ENCODE assay signal across 8 mouse cellular contexts in genomic region chr9:95749461-95749928, GRCm38 (mm10). TPM values are rescaled to one million over a fixed set of nuclear protein-coding genes. Genes with fewer than 3 reads are reported as not detected.
DNase-seq lines count a peak whose midpoint lies in the region; ATAC-seq lines count a peak whose summit lies in the region.

No protein-coding gene starts in this region.

- peak; percentile 55 for DNase-seq in retina, postnatal 1 day
- no peak for DNase-seq in retina, embryonic 14.5 days (ENCODE audit: low spot score)
- peak; percentile 36 for DNase-seq in cerebellum, adult 8-10 months
- peak; percentile 33 for DNase-seq in kidney, adult 11 months
- DNase-seq in right cerebral cortex, adult 2 months (ENCODE audit: low spot score in 2 of 2) = peak; percentile 33 to 42
- DNase-seq in Muller cell, postnatal 12 days (ENCODE audit: inconsistent ontology term) = no peak

- ATAC-seq in granulocyte monocyte progenitor cell, adult 5-6 weeks (replicated peaks; ENCODE audit: poor library complexity, severe bottlenecking) = peak; percentile 13; the same call in 1 of the 2 replicates
- peak; percentile 24; the same call in 1 of the 2 replicates for ATAC-seq in liver, embryonic 12.5 days

- H3K27me3 ChIP-seq in liver, embryonic 12.5 days (replicated peaks) = peaks cover 44% of the 10 kb centered on the region

- peak overlapping the region; percentile 70 for H3K4me3 ChIP-seq in liver, embryonic 12.5 days

- no peak overlapping the region for H3K27ac ChIP-seq in liver, embryonic 12.5 days

- H3K4me1 ChIP-seq in liver, embryonic 12.5 days = peaks cover 13% of the 10 kb centered on the region

- H3K36me3 ChIP-seq in liver, embryonic 12.5 days = no peaks in the 10 kb centered on the region

- peak overlapping the region; percentile 74 for H3K9ac ChIP-seq in liver, embryonic 12.5 days

- peak overlapping the region; percentile 98 for H3K4me2 ChIP-seq in liver, embryonic 12.5 days

- H3K9me3 ChIP-seq in liver, embryonic 12.5 days (replicated peaks) = no peaks in the 10 kb centered on the region

- 5% methylated on average over 28 of the region's 34 CpGs for WGBS in liver, embryonic 12.5 days (ENCODE audit: insufficient replicate concordance)

RNA-seq across cellular contexts. Expression of gene Trpc1, which starts 0.7 kb away (rescaled TPM):
- not detected in 2 replicates for total RNA-seq in granulocyte monocyte progenitor cell, adult 5-6 weeks (2014; fragmentation: Nextera tagmentation)
- not detected in 2 replicates for total RNA-seq in granulocyte monocyte progenitor cell, adult 5-6 weeks (2017)
- 0.78 and 0.86 TPM in 2 replicates for polyA plus RNA-seq in liver, embryonic 12.5 days (2016; fragmentation: Nextera tagmentation; extraction: Ambion mirVana)

Comparison
In these comparisons a context has a peak if more than half of its experiments do, and no peak if none do; other contexts are left out.
1. DNase-seq: peak in retina, postnatal 1 day (single experiment), cerebellum, adult 8-10 months (single experiment), kidney, adult 11 months (single experiment) and right cerebral cortex, adult 2 months (2 of 2); none in retina, embryonic 14.5 days (single experiment) and Muller cell, postnatal 12 days (single experiment).